Mouse (Mus musculus) brain, embryonic 14.5 days (tissue): ENCODE measurements around the gene Rab32.

Experiments used
- CTCF ChIP-seq: fragments of 200-500 bp; IDR thresholded peaks from 2 replicates; pipeline ENCODE4 v1.5.1; 2012; ENCODE audit warnings: inconsistent platforms, mild to moderate bottlenecking, moderate library complexity, borderline replicate concordance; ENCODE audit not compliant: insufficient read depth, insufficient read length; ENCODE audit errors: extremely low read depth
- POLR2A ChIP-seq: fragments of 200-500 bp; IDR thresholded peaks from 2 replicates; pipeline ENCODE4 v1.6.1; 2012; ENCODE audit warnings: mild to moderate bottlenecking, inconsistent platforms, borderline replicate concordance; ENCODE audit not compliant: poor library complexity, insufficient read depth, insufficient read length, severe bottlenecking; ENCODE audit errors: extremely low read depth

GRCm38 (mm10) chr10:10600771-10601170, 42.7 kb upstream of the Rab32 start:
- no peak for TF ChIP-seq POLR2A
- no peak for TF ChIP-seq CTCF
